Mouse (Mus musculus): Measurements from ENCODE around the gene Ube2q2. TPM values are rescaled to one million over a fixed set of nuclear protein-coding genes. Genes with fewer than 3 reads are reported as not detected.
"Not testable (repeated sequence)": the region's sequence is repeated elsewhere in the genome, so short reads cannot be mapped to it uniquely, and the experiment has no call there.

Gene Ube2q2
- polyA plus RNA-seq, 1 experiment from 2014 or later, result 38.2 TPM

DNA sequence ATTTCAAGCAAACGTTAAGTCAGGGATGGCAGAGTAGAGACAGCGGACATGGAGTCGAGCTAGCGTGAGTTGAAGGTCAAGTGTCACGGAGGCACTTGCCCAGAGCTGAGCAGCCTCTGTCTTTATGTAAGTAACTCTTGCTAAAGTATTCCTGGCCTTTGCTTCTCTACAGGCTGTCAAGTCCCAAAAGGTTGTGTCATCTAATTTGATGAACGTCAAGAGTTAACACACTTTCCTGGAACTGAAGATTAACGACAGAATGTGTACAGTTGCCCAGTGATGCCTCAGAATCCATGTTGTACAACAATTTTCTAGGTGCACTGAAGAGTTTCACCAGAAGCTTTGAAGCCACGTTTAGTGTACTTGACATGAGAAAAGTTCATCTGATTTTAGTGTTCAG, 97.8 kb downstream of the Ube2q2 start:
- no peaks in the 10 kb centered on the region for H3K9me3 ChIP-seq
- no peak overlapping the region for H3K27ac ChIP-seq (replicated peaks)
- WGBS, result 83% methylated on average over 8 of the region's 8 CpGs
- H3K27me3 ChIP-seq, result no peaks in the 10 kb centered on the region
- H3K4me2 ChIP-seq (replicated peaks), result no peak overlapping the region
- H3K4me3 ChIP-seq, result no peak overlapping the region
- ATAC-seq (replicated peaks), result no peak
- H3K36me3 ChIP-seq, result no peaks in the 10 kb centered on the region
- H3K9ac ChIP-seq (replicated peaks), result no peak overlapping the region
- no peaks in the 10 kb centered on the region for H3K4me1 ChIP-seq

DNA sequence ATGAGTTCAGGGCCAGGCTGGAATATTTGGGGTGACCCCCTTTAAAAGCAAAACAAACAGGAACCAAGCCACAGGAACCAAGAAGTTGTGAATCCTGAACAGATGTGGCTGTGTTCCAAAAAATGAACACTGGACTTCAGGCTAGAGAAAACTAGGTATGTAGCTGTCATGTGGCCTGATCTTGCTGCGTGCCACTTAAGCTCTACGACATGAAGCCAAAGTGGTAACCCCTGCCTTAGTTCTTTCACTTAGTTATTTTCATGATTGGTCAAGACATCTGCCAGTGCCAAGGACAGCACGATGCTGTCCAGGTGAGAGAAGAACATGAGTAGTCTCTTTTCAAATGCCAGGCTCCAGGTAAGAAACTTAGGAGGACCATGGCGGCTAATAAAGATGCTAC, 98.3 kb downstream of the Ube2q2 start:
- Histone ChIP-seq H3K4me1 (no peaks in the 10 kb centered on the region), H3K27me3 (no peaks in the 10 kb centered on the region), H3K4me2 (replicated peaks) (no peak overlapping the region), H3K36me3 (no peaks in the 10 kb centered on the region), H3K27ac (replicated peaks) (no peak overlapping the region), H3K9ac (replicated peaks) (no peak overlapping the region), H3K9me3 (no peaks in the 10 kb centered on the region), H3K4me3 (no peak overlapping the region)
- no peak for ATAC-seq (replicated peaks)
- WGBS, result 95% methylated on average over 4 of the region's 4 CpGs

GRCm38 (mm10) chr9:55248465-55248864, 99.8 kb downstream of the Ube2q2 start:
- ATAC-seq (replicated peaks), result no peak
- WGBS, result 93% methylated on average over 4 of the region's 4 CpGs
- Histone ChIP-seq H3K4me1 (no peaks in the 10 kb centered on the region), H3K9me3 (no peaks in the 10 kb centered on the region), H3K4me2 (replicated peaks) (no peak overlapping the region), H3K27ac (replicated peaks) (no peak overlapping the region), H3K36me3 (no peaks in the 10 kb centered on the region), H3K4me3 (no peak overlapping the region), H3K9ac (replicated peaks) (no peak overlapping the region), H3K27me3 (no peaks in the 10 kb centered on the region)

DNA sequence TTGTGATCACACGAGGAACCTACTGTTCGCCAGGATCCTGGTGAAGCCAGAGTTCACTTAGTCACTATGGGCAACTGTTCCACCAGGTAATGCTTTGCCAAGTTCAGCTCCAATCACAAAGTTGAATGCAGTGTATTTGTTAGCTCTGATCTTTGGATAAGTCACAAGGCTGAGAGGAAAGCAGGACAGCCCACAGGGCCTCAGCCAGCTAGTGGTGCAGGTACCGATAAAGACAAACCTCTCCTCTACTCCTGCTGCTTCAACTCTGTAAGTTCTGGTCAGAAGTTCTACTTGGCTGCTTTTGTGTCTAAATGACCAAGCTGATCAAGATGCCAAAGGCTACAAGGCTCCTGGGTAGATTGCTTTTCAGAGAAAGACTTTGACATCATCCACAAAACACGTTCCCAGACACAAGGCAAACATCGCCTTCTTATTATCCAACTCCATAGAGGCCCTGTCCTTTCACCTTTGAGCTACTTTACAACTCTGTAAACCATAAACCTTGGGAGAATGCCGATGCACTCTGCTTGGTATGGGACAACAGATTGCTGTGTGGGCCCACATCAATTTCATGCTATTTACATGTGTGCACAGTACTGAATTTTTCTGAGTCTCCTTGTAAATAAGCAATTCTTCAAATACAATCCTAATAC, 102.1 kb downstream of the Ube2q2 start:
- Histone ChIP-seq H3K27me3 (no peaks in the 10 kb centered on the region), H3K4me2 (replicated peaks) (no peak overlapping the region), H3K9me3 (no peaks in the 10 kb centered on the region), H3K4me1 (no peaks in the 10 kb centered on the region), H3K4me3 (no peak overlapping the region), H3K36me3 (no peaks in the 10 kb centered on the region), H3K27ac (replicated peaks) (no peak overlapping the region), H3K9ac (replicated peaks) (no peak overlapping the region)
- 89% methylated on average over 6 of the region's 6 CpGs for WGBS
- no peak for ATAC-seq (replicated peaks)

GRCm38 (mm10) chr9:55252097-55252496, 103.4 kb downstream of the Ube2q2 start:
- ATAC-seq (replicated peaks); H3K4me2 ChIP-seq (replicated peaks); H3K27me3 ChIP-seq; H3K36me3 ChIP-seq; H3K4me3 ChIP-seq; H3K27ac ChIP-seq (replicated peaks); H3K9me3 ChIP-seq; H3K4me1 ChIP-seq; H3K9ac ChIP-seq (replicated peaks): not testable (repeated sequence)
- WGBS, result 64% methylated on average over 2 of the region's 2 CpGs

DNA sequence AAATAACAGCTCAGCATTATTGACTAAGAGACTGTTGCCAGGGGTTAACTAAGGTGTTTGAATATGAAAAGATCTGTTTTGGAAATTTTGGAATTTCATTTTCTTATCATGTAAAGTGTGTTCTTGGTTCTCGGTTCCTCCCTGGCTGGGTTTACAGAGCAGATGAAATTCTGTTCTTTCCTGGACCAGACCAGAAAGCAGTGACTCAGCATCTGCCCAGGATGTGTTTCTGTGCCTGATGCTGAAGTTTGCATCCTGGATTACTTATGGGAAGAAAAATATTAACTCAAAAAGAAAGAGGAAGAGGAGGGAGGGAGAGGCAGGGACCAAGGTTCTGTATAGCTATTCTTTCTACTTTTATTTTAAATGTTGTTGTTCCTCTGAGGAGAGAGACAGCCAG, 105.2 kb downstream of the Ube2q2 start:
- no peak for ATAC-seq (replicated peaks)
- Histone ChIP-seq H3K4me2 (replicated peaks) (no peak overlapping the region), H3K4me1 (no peaks in the 10 kb centered on the region), H3K9me3 (no peaks in the 10 kb centered on the region), H3K9ac (replicated peaks) (no peak overlapping the region), H3K4me3 (no peak overlapping the region), H3K27ac (replicated peaks) (no peak overlapping the region), H3K36me3 (no peaks in the 10 kb centered on the region), H3K27me3 (no peaks in the 10 kb centered on the region)
- WGBS, result 74% methylated on average over 1 of the region's 1 CpGs

DNA sequence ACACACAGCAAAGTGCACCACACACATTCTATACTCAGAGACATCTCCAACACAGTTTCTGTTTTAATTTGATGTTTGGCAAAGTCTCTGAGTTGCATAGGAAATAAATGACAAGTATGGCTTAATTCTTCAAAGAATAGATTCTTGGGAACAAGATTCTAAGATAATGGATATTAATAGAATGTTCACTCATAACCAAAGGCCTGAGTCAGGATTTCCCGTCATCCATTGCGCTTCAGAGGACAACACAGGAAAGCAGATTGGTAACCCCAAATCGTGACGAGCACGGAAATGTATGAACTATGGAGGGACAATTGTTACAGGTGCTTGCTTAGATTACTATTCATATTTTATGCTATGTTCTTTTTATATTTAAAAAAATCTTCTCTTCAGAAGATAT, 106.4 kb downstream of the Ube2q2 start:
- Histone ChIP-seq H3K27ac (replicated peaks) (no peak overlapping the region), H3K27me3 (no peaks in the 10 kb centered on the region), H3K4me3 (no peak overlapping the region), H3K4me1 (no peaks in the 10 kb centered on the region), H3K36me3 (no peaks in the 10 kb centered on the region), H3K4me2 (replicated peaks) (no peak overlapping the region), H3K9me3 (no peaks in the 10 kb centered on the region), H3K9ac (replicated peaks) (no peak overlapping the region)
- 95% methylated on average over 5 of the region's 5 CpGs for WGBS
- no peak for ATAC-seq (replicated peaks)

DNA sequence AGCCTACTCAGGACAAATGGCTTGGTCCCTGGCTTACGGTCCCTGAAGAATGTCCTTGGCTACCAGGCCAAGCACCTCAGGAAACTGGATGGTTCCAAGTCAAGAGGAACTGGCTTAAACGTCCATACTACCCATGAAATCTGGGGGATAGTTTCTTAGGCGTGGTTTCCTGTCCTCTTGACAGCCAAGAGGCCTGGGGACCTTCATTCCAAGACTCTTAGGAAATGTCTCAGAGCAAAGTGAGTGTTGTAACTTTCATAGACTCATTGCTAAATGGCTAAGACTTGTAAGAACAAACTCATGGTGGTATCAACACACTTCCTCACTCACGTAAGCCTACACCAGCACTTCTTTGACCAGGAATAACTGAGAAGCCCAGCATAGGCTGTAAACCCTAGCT, 107.0 kb downstream of the Ube2q2 start:
- no peak for ATAC-seq (replicated peaks)
- Histone ChIP-seq H3K36me3 (no peaks in the 10 kb centered on the region), H3K4me3 (no peak overlapping the region), H3K4me1 (no peaks in the 10 kb centered on the region), H3K9ac (replicated peaks) (no peak overlapping the region), H3K9me3 (no peaks in the 10 kb centered on the region), H3K27me3 (no peaks in the 10 kb centered on the region), H3K4me2 (replicated peaks) (no peak overlapping the region), H3K27ac (replicated peaks) (no peak overlapping the region)
- WGBS, result 71% methylated on average over 4 of the region's 4 CpGs

GRCm38 (mm10) chr9:55257105-55257504, 108.5 kb downstream of the Ube2q2 start:
- H3K4me3 ChIP-seq, result no peak overlapping the region
- 88% methylated on average over 2 of the region's 2 CpGs for WGBS
- no peak overlapping the region for H3K27ac ChIP-seq (replicated peaks)
- H3K9me3 ChIP-seq, result no peaks in the 10 kb centered on the region
- H3K4me1 ChIP-seq, result no peaks in the 10 kb centered on the region
- H3K27me3 ChIP-seq, result no peaks in the 10 kb centered on the region
- H3K36me3 ChIP-seq, result no peaks in the 10 kb centered on the region
- H3K9ac ChIP-seq (replicated peaks), result no peak overlapping the region
- no peak overlapping the region for H3K4me2 ChIP-seq (replicated peaks)
- ATAC-seq (replicated peaks), result no peak

Other genes starting within 250 kb of the Ube2q2 start
- gene Hykk, start 231.6 kb upstream of the Ube2q2 start, polyA plus RNA-seq (2015; fragmentation: Nextera tagmentation; extraction: Ambion mirVana), result 1.6 and 1.8 TPM in 2 replicates
- 278 and 286 TPM in 2 replicates for gene Psma4, start 198.1 kb upstream of the Ube2q2 start, polyA plus RNA-seq (2015; fragmentation: Nextera tagmentation; extraction: Ambion mirVana)
- 1.0 and 1.5 TPM in 2 replicates for gene AY074887, start 197.9 kb upstream of the Ube2q2 start, polyA plus RNA-seq (2015; fragmentation: Nextera tagmentation; extraction: Ambion mirVana)
- gene Chrna5, start 168.0 kb upstream of the Ube2q2 start, polyA plus RNA-seq (2015; fragmentation: Nextera tagmentation; extraction: Ambion mirVana), result 1.0 and 1.5 TPM in 2 replicates
- gene Chrna3, start 122.3 kb upstream of the Ube2q2 start, polyA plus RNA-seq (2015; fragmentation: Nextera tagmentation; extraction: Ambion mirVana), result 3.7 and 3.8 TPM in 2 replicates
- gene Chrnb4, start 100.1 kb upstream of the Ube2q2 start, polyA plus RNA-seq (2015; fragmentation: Nextera tagmentation; extraction: Ambion mirVana), result 0.23 and 0.51 TPM in 2 replicates
- gene Fbxo22, start 60.1 kb downstream of the Ube2q2 start, polyA plus RNA-seq (2015; fragmentation: Nextera tagmentation; extraction: Ambion mirVana), result 86.7 and 90.4 TPM in 2 replicates
- gene Nrg4, start 178.0 kb downstream of the Ube2q2 start, polyA plus RNA-seq (2015; fragmentation: Nextera tagmentation; extraction: Ambion mirVana), result 1.6 and 1.8 TPM in 2 replicates
- gene Tmem266, start 178.1 kb downstream of the Ube2q2 start, polyA plus RNA-seq (2015; fragmentation: Nextera tagmentation; extraction: Ambion mirVana), result 1.4 and 1.7 TPM in 2 replicates

Data from forebrain, embryonic 15.5 days (tissue).